Mouse (Mus musculus): ENCODE results near the gene Rnf141. TPM values are rescaled to one million over a fixed set of nuclear protein-coding genes. Genes with fewer than 3 reads are reported as not detected.

The Rnf141 gene
- total and polyA plus RNA-seq, 2 experiments from 2014 or later, result 36.7 to 98.8 TPM

DNA sequence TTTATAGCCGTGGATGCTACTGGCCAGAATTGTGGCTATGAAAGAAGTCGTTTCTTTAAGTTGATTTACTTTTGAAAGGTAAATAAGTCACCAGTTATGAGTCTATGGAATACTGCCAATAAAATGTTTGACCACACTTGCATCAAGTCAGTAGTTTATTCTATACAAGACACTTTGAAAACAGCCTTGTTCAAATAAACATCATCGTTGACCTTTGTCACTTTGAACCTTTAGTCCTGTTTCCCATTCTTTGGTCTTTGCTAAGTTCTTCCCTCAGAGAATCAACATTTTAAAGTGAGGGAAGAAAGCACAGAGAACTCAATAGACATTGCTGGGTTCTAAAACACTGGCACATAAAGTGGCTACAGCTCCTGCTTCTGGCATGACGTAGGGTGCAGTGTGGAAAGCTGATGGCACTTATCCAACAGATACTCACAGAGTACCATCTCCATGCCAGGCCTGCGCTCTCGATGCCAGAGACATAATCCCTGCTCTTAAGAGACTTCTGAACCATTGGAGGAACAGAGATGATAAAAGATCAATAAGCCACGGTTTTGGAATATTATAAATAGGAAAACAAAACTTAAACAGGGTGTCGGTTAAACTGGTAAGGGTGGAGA lies 10.8 kb upstream of the Rnf141 start:
- no peak for TF ChIP-seq CTCF (IDR thresholded peaks at IDR 0.05; ENCODE audit: low read depth)
- H3K4me3 ChIP-seq (ENCODE audit: low read length), result no peak overlapping the region
- WGBS, result 67% methylated on average over 8 of the region's 8 CpGs
- no peaks in the 10 kb centered on the region for H3K27me3 ChIP-seq (ENCODE audit: insufficient read depth, low read length)
- no peak overlapping the region for H3K4me2 ChIP-seq (ENCODE audit: low read depth, low read length)
- H3K9ac ChIP-seq (replicated peaks; ENCODE audit: low read length), result no peak overlapping the region
- H3K36me3 ChIP-seq (ENCODE audit: insufficient read depth, low read length), result no peaks in the 10 kb centered on the region
- H3K9me3 ChIP-seq (ENCODE audit: low read length), result no peaks in the 10 kb centered on the region
- DNase-seq (ENCODE audit: low spot score) (peak; percentile 58), ATAC-seq (no peak)
- H3K27ac ChIP-seq, result no peak overlapping the region
- peaks cover 5% of the 10 kb centered on the region; the same call in 1 of the 2 replicates for H3K4me1 ChIP-seq (ENCODE audit: insufficient read depth, low read length)

DNA sequence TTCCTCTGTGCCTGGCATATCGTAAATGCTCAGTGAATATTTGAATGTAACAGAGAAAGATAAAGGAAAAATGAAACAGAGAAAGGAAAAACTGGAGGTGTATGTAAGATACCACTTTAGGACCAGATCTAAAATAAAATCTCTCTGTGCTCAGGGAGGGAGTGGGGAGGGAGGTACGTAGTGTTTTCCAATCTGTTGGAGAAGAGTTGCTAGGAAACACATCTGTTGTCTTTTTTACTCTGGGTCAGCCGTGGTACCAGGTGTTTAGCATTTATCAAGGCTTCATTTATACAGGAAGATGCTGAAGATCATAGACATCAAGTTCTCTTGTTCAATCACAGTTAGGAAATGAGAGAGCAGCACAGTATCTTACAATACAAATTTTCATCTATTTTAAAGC lies 10.3 kb upstream of the Rnf141 start:
- no peaks in the 10 kb centered on the region for H3K27me3 ChIP-seq (ENCODE audit: insufficient read depth, low read length)
- no peak overlapping the region for H3K4me3 ChIP-seq (ENCODE audit: low read length)
- no peak for TF ChIP-seq CTCF (IDR thresholded peaks at IDR 0.05; ENCODE audit: low read depth)
- peaks cover 5% of the 10 kb centered on the region; the same call in 1 of the 2 replicates for H3K4me1 ChIP-seq (ENCODE audit: insufficient read depth, low read length)
- H3K9me3 ChIP-seq (ENCODE audit: low read length), result no peaks in the 10 kb centered on the region
- DNase-seq (ENCODE audit: low spot score), result no peak
- no peak overlapping the region for H3K4me2 ChIP-seq (ENCODE audit: low read depth, low read length)
- ATAC-seq, result no peak
- H3K27ac ChIP-seq, result 0 out of 2 replicates have a peak overlapping the region, but pooled peaks have one; percentile 29
- no peaks in the 10 kb centered on the region for H3K36me3 ChIP-seq (ENCODE audit: insufficient read depth, low read length)
- no peak overlapping the region for H3K9ac ChIP-seq (replicated peaks; ENCODE audit: low read length)
- WGBS, result 50% methylated on average over 3 of the region's 3 CpGs

- H3K27ac ChIP-seq, result 0 out of 2 replicates have a peak overlapping the region, but pooled peaks have one; percentile 29
- no peak for ATAC-seq
- no peaks in the 10 kb centered on the region for H3K36me3 ChIP-seq (ENCODE audit: insufficient read depth, low read length)
- H3K9ac ChIP-seq (replicated peaks; ENCODE audit: low read length), result no peak overlapping the region
- no peaks in the 10 kb centered on the region for H3K9me3 ChIP-seq (ENCODE audit: low read length)
- no peak overlapping the region for H3K4me2 ChIP-seq (ENCODE audit: low read depth, low read length)
- H3K4me3 ChIP-seq (ENCODE audit: low read length), result no peak overlapping the region
- peak; percentile 9 for DNase-seq (ENCODE audit: low spot score)
- no peak for TF ChIP-seq CTCF (IDR thresholded peaks at IDR 0.05; ENCODE audit: low read depth)
- peaks cover 5% of the 10 kb centered on the region; the same call in 1 of the 2 replicates for H3K4me1 ChIP-seq (ENCODE audit: insufficient read depth, low read length)
- whole genome bisulfite sequencing, result 55% methylated on average over 10 of the region's 10 CpGs
- no peaks in the 10 kb centered on the region for H3K27me3 ChIP-seq (ENCODE audit: insufficient read depth, low read length)
Measured at GRCm38 (mm10) chr7:110853611-110854010, 9.4 kb upstream of the Rnf141 start.

GRCm38 (mm10) chr7:110851541-110852203 lies 7.4 kb upstream of the Rnf141 start:
- no peak for TF ChIP-seq CTCF (IDR thresholded peaks at IDR 0.05; ENCODE audit: low read depth)
- ATAC-seq (no peak), DNase-seq (ENCODE audit: low spot score) (no peak)
- peaks cover 5% of the 10 kb centered on the region; the same call in 1 of the 2 replicates for H3K4me1 ChIP-seq (ENCODE audit: insufficient read depth, low read length)
- 76% methylated on average over 7 of the region's 7 CpGs for WGBS
- no peaks in the 10 kb centered on the region for H3K27me3 ChIP-seq (ENCODE audit: insufficient read depth, low read length)
- H3K9ac ChIP-seq (replicated peaks; ENCODE audit: low read length), result no peak overlapping the region
- no peaks in the 10 kb centered on the region for H3K36me3 ChIP-seq (ENCODE audit: insufficient read depth, low read length)
- H3K4me3 ChIP-seq (ENCODE audit: low read length), result no peak overlapping the region
- H3K4me2 ChIP-seq (ENCODE audit: low read depth, low read length), result no peak overlapping the region
- no peak overlapping the region for H3K27ac ChIP-seq
- no peaks in the 10 kb centered on the region for H3K9me3 ChIP-seq (ENCODE audit: low read length)

- TF ChIP-seq CTCF (IDR thresholded peaks at IDR 0.05; ENCODE audit: low read depth), result no peak
- WGBS, result 67% methylated on average over 1 of the region's 1 CpGs
- no peaks in the 10 kb centered on the region for H3K4me1 ChIP-seq (ENCODE audit: insufficient read depth, low read length)
Measured at GRCm38 (mm10) chr7:110848371-110848770, 4.1 kb upstream of the Rnf141 start.

GRCm38 (mm10) chr7:110847321-110847720 lies 3.1 kb upstream of the Rnf141 start:
- DNase-seq (ENCODE audit: low spot score) (no peak), ATAC-seq (no peak)
- TF ChIP-seq CTCF (IDR thresholded peaks at IDR 0.05; ENCODE audit: low read depth), result no peak
- H3K36me3 ChIP-seq (ENCODE audit: insufficient read depth, low read length), result no peaks in the 10 kb centered on the region
- no peaks in the 10 kb centered on the region for H3K27me3 ChIP-seq (ENCODE audit: insufficient read depth, low read length)
- H3K4me2 ChIP-seq (ENCODE audit: low read depth, low read length), result no peak overlapping the region
- no peaks in the 10 kb centered on the region for H3K4me1 ChIP-seq (ENCODE audit: insufficient read depth, low read length)
- H3K9me3 ChIP-seq (ENCODE audit: low read length), result no peaks in the 10 kb centered on the region
- H3K27ac ChIP-seq, result no peak overlapping the region
- 90% methylated on average over 2 of the region's 2 CpGs for WGBS
- H3K4me3 ChIP-seq (ENCODE audit: low read length), result no peak overlapping the region
- no peak overlapping the region for H3K9ac ChIP-seq (replicated peaks; ENCODE audit: low read length)

More at GRCm38 (mm10) chr7:110848371-110848770, 4.1 kb upstream of the Rnf141 start:
- Histone ChIP-seq H3K36me3 (ENCODE audit: insufficient read depth, low read length) (no peaks in the 10 kb centered on the region), H3K4me2 (ENCODE audit: low read depth, low read length) (no peak overlapping the region), H3K4me3 (ENCODE audit: low read length) (no peak overlapping the region), H3K27ac (no peak overlapping the region), H3K9ac (replicated peaks; ENCODE audit: low read length) (no peak overlapping the region), H3K27me3 (ENCODE audit: insufficient read depth, low read length) (no peaks in the 10 kb centered on the region), H3K9me3 (ENCODE audit: low read length) (no peaks in the 10 kb centered on the region)
- ATAC-seq, result no peak
- no peak for DNase-seq (ENCODE audit: low spot score)

GRCm38 (mm10) chr7:110840332-110840731 lies 3.9 kb downstream of the Rnf141 start:
- H3K9ac ChIP-seq (replicated peaks; ENCODE audit: low read length), result no peak overlapping the region
- H3K27ac ChIP-seq, result no peak overlapping the region
- no peaks in the 10 kb centered on the region for H3K4me1 ChIP-seq (ENCODE audit: insufficient read depth, low read length)
- no peaks in the 10 kb centered on the region for H3K27me3 ChIP-seq (ENCODE audit: insufficient read depth, low read length)
- no peak for ATAC-seq
- no peak overlapping the region for H3K4me2 ChIP-seq (ENCODE audit: low read depth, low read length)
- TF ChIP-seq CTCF (IDR thresholded peaks at IDR 0.05; ENCODE audit: low read depth), result no peak
- WGBS, result 81% methylated on average over 4 of the region's 4 CpGs
- peaks cover 4% of the 10 kb centered on the region; the same call in 1 of the 2 replicates for H3K36me3 ChIP-seq (ENCODE audit: insufficient read depth, low read length)
- H3K9me3 ChIP-seq (ENCODE audit: low read length), result no peaks in the 10 kb centered on the region
- no peak for DNase-seq (ENCODE audit: low spot score)
- H3K4me3 ChIP-seq (ENCODE audit: low read length), result no peak overlapping the region

Data from hindbrain, postnatal 0 days (tissue).